Mouse (Mus musculus) kidney, postnatal 4 days (tissue): ENCODE measurements around the gene Bcas3.

Experiments used
- DNase-seq, 2 experiments: peaks; one replicate each; pipeline ENCODE4 v3.0.0; 2021; ENCODE audit warnings: mixed read lengths in 2 of 2

The Bcas3 gene

GRCm38 (mm10) chr11:85676357-85677004 is 323.5 kb downstream of the Bcas3 start:
- DNase-seq: peak in 1 of 2 experiments; percentile 24

GRCm38 (mm10) chr11:85678666-85679065 is 325.7 kb downstream of the Bcas3 start:
- DNase-seq: no peak

GRCm38 (mm10) chr11:85681580-85682419 is 328.8 kb downstream of the Bcas3 start:
- no peak for DNase-seq

GRCm38 (mm10) chr11:85684981-85685380 is 332.0 kb downstream of the Bcas3 start:
- no peak for DNase-seq

- DNase-seq: no peak
These were observed 335.0 kb downstream of the Bcas3 start for GRCm38 (mm10) chr11:85687816-85688439.

- no peak for DNase-seq
These were observed 335.5 kb downstream of the Bcas3 start for GRCm38 (mm10) chr11:85688440-85688838.

GRCm38 (mm10) chr11:85689226-85689625 is 336.3 kb downstream of the Bcas3 start:
- DNase-seq: no peak

- no peak for DNase-seq
These were observed 338.3 kb downstream of the Bcas3 start for GRCm38 (mm10) chr11:85691285-85691684.

- DNase-seq: no peak
These were observed 342.8 kb downstream of the Bcas3 start for GRCm38 (mm10) chr11:85695614-85696263.

- DNase-seq: no peak
These were observed 343.8 kb downstream of the Bcas3 start for GRCm38 (mm10) chr11:85696491-85697398.

GRCm38 (mm10) chr11:85697468-85697867 is 344.5 kb downstream of the Bcas3 start:
- DNase-seq: no peak

- DNase-seq: peak in 1 of 2 experiments; percentile 52
These were observed 345.3 kb downstream of the Bcas3 start for GRCm38 (mm10) chr11:85698242-85698641.

GRCm38 (mm10) chr11:85704062-85704748 is 351.2 kb downstream of the Bcas3 start:
- no peak for DNase-seq

- DNase-seq: peak in 1 of 2 experiments; percentile 44
These were observed 353.7 kb downstream of the Bcas3 start for GRCm38 (mm10) chr11:85706630-85707029.

GRCm38 (mm10) chr11:85707496-85707895 is 354.5 kb downstream of the Bcas3 start:
- DNase-seq: no peak

- DNase-seq: no peak
These were observed 356.2 kb downstream of the Bcas3 start for GRCm38 (mm10) chr11:85709147-85709546.

- no peak for DNase-seq
These were observed 357.2 kb downstream of the Bcas3 start for GRCm38 (mm10) chr11:85710155-85710554.

- DNase-seq: peak in 1 of 2 experiments; percentile 5
These were observed 359.2 kb downstream of the Bcas3 start for GRCm38 (mm10) chr11:85712026-85712804.

- DNase-seq: peak; percentile 87 to 92
These were observed 360.2 kb downstream of the Bcas3 start for GRCm38 (mm10) chr11:85712860-85713813.
